Mouse (Mus musculus) cerebellum, adult 11-12 months (tissue): ENCODE results near the gene Rnf126.

Experiments
- DNase-seq: peaks from one replicate; pipeline ENCODE4 v3.0.0; 2022

Gene Rnf126

GRCm38 (mm10) chr10:79728323-79729249 is 38.2 kb downstream of the Rnf126 start:
- DNase-seq, result no peak

- no peak for DNase-seq
These were observed 40.7 kb downstream of the Rnf126 start for GRCm38 (mm10) chr10:79726090-79726489.

GRCm38 (mm10) chr10:79723692-79724091 is 43.1 kb downstream of the Rnf126 start:
- DNase-seq, result no peak

GRCm38 (mm10) chr10:79723047-79723446 is 43.7 kb downstream of the Rnf126 start:
- no peak for DNase-seq

- no peak for DNase-seq
These were observed 45.7 kb downstream of the Rnf126 start for GRCm38 (mm10) chr10:79721089-79721488.

GRCm38 (mm10) chr10:79717640-79718357 is 49.0 kb downstream of the Rnf126 start:
- peak; percentile 77 for DNase-seq

- peak; percentile 82 for DNase-seq
These were observed 49.8 kb downstream of the Rnf126 start for GRCm38 (mm10) chr10:79716988-79717355.

GRCm38 (mm10) chr10:79716254-79716987 is 50.3 kb downstream of the Rnf126 start, which contains the start of gene Hcn2:
Hcn2 (plus strand) TSS chr10:79716634.
- peak; percentile 79 for DNase-seq

- peak; percentile 76 for DNase-seq
These were observed 51.8 kb downstream of the Rnf126 start for GRCm38 (mm10) chr10:79714996-79715395.

GRCm38 (mm10) chr10:79713163-79713562 is 53.6 kb downstream of the Rnf126 start:
- no peak for DNase-seq

- DNase-seq, result peak; percentile 80
These were observed 54.1 kb downstream of the Rnf126 start for GRCm38 (mm10) chr10:79712499-79713126.

GRCm38 (mm10) chr10:79712029-79712428 is 54.7 kb downstream of the Rnf126 start:
- no peak for DNase-seq

- no peak for DNase-seq
These were observed 57.4 kb downstream of the Rnf126 start for GRCm38 (mm10) chr10:79709307-79709706.

- peak; percentile 46 for DNase-seq
These were observed 58.1 kb downstream of the Rnf126 start for GRCm38 (mm10) chr10:79708668-79709067.
